Mouse (Mus musculus): ENCODE data around the gene Kcne1. TPM values are rescaled to one million over a fixed set of nuclear protein-coding genes. Genes with fewer than 3 reads are reported as not detected.

Kcne1 gene
- total and polyA plus RNA-seq, 3 experiments: 0.26 to 0.48 TPM; not detected in 1

DNA sequence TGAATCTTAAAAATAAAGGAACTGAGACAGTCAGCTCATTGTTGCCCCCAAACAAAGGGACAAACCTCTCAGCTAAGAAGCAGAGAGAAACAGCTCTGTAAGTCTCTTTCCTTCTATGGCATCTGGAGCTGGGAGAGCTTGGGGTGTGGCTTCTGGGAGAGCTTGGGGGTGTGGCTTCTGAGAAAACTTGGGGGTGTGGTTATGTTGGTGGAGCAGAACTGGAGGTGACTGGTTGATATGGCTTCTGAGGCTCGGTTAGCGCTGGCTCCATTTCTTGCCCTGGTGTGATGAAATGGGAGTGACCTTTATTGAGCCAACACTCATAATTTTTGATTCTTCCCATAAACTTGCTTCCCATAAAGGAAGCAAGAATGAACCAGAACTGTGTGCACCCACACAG lies 10.0 kb upstream of the Kcne1 start:
- TF ChIP-seq TCF12 (IDR thresholded peaks at IDR 0.05; ENCODE audit: low read depth, low read length) (no peak), MAFK (IDR thresholded peaks at IDR 0.05; ENCODE audit: insufficient replicate concordance, low read length) (no peak), ETS1 (conservative IDR thresholded peaks at IDR 0.05; ENCODE audit: low read depth, low read length) (no peak), CHD2 (IDR thresholded peaks at IDR 0.05; ENCODE audit: low read length) (no peak), HCFC1 (IDR thresholded peaks at IDR 0.05; ENCODE audit: low read depth, low read length) (no peak), JUND (conservative IDR thresholded peaks at IDR 0.05; ENCODE audit: low read depth, low read length) (no peak), GABPA (IDR thresholded peaks at IDR 0.05; ENCODE audit: insufficient replicate concordance, low read depth, low read length) (no peak), E2F4 (IDR thresholded peaks at IDR 0.05; ENCODE audit: insufficient replicate concordance, low read depth, low read length) (no peak), MXI1 (IDR thresholded peaks at IDR 0.05; ENCODE audit: low read depth, low read length) (no peak), NRF1 (IDR thresholded peaks at IDR 0.05; ENCODE audit: low read depth, low read length) (no peak), BHLHE40 (IDR thresholded peaks at IDR 0.05; ENCODE audit: low read depth, low read length) (no peak), CHD1 (IDR thresholded peaks at IDR 0.05; ENCODE audit: low read depth, low read length) (no peak), SIN3A (IDR thresholded peaks at IDR 0.05; ENCODE audit: low read length) (no peak)
- Histone ChIP-seq H3K27me3 (replicated peaks) (peaks cover 5% of the 10 kb centered on the region), H3K79me2 (replicated peaks; ENCODE audit: control insufficient read depth, extremely low read depth, insufficient read depth, poor library complexity, severe bottlenecking) (no peaks in the 10 kb centered on the region), H3K27ac (ENCODE audit: insufficient read depth, low read depth) (no peak overlapping the region), H3K4me2 (ENCODE audit: insufficient read depth, low read depth, poor library complexity, severe bottlenecking) (no peak overlapping the region), H3K36me3 (replicated peaks in 1 of 2; ENCODE audit: control insufficient read depth in 1 of 2, insufficient read depth in 1 of 2, low read length in 1 of 2) (no peaks in the 10 kb centered on the region), H3K4me1 (ENCODE audit: control insufficient read depth in 1 of 2, insufficient read depth in 2 of 2) (no peaks in the 10 kb centered on the region), H3K9me3 (replicated peaks; ENCODE audit: low read length) (no peaks in the 10 kb centered on the region), H3K9ac (ENCODE audit: insufficient read depth, low read depth) (no peak overlapping the region), H3K4me3 (replicated peaks in 1 of 3; ENCODE audit: low read depth in 2 of 3, low read length in 2 of 3, poor library complexity in 1 of 3) (no peak overlapping the region)
- dilution Hi-C loops (cut with MboI; ENCODE audit: extremely low pct_ligation_motif_present, extremely low pct_unique_long_range_greater_than_20kb, low sequenced_read_pairs) (no loop called here), in situ Hi-C loops (cut with MboI; ENCODE audit: low pct_ligation_motif_present, low pct_unique_long_range_greater_than_20kb, low sequenced_read_pairs) (no loop called here)
- DNase-seq (ENCODE audit: extremely low read depth): no peak

GRCm38 (mm10) chr16:92365477-92365876 lies 6.2 kb upstream of the Kcne1 start:
- Histone ChIP-seq H3K79me2 (replicated peaks; ENCODE audit: control insufficient read depth, extremely low read depth, insufficient read depth, poor library complexity, severe bottlenecking) (no peaks in the 10 kb centered on the region), H3K27me3 (replicated peaks) (peaks cover 17% of the 10 kb centered on the region), H3K27ac (ENCODE audit: insufficient read depth, low read depth) (no peak overlapping the region), H3K4me2 (ENCODE audit: insufficient read depth, low read depth, poor library complexity, severe bottlenecking) (no peak overlapping the region), H3K4me1 (ENCODE audit: control insufficient read depth in 1 of 2, insufficient read depth in 2 of 2) (peaks cover 0 to 4% of the 10 kb centered on the region in 2 experiments; a peak in 2 of 4 replicates), H3K36me3 (replicated peaks in 1 of 2; ENCODE audit: control insufficient read depth in 1 of 2, insufficient read depth in 1 of 2, low read length in 1 of 2) (no peaks in the 10 kb centered on the region), H3K9ac (ENCODE audit: insufficient read depth, low read depth) (no peak overlapping the region), H3K4me3 (replicated peaks in 1 of 3; ENCODE audit: low read depth in 2 of 3, low read length in 2 of 3, poor library complexity in 1 of 3) (no peak overlapping the region), H3K9me3 (replicated peaks; ENCODE audit: low read length) (no peaks in the 10 kb centered on the region)
- dilution Hi-C loops (cut with MboI; ENCODE audit: extremely low pct_ligation_motif_present, extremely low pct_unique_long_range_greater_than_20kb, low sequenced_read_pairs) (no loop called here), in situ Hi-C loops (cut with MboI; ENCODE audit: low pct_ligation_motif_present, low pct_unique_long_range_greater_than_20kb, low sequenced_read_pairs) (no loop called here)
- no peak for DNase-seq (ENCODE audit: extremely low read depth)
- TF ChIP-seq ZKSCAN1 (IDR thresholded peaks at IDR 0.05; ENCODE audit: borderline replicate concordance, low read depth, low read length) (no peak), RCOR1 (conservative IDR thresholded peaks at IDR 0.05; ENCODE audit: low read depth, low read length) (no peak), JUND (conservative IDR thresholded peaks at IDR 0.05; ENCODE audit: low read depth, low read length) (no peak)
